Mouse (Mus musculus): Measurements from ENCODE around the gene Dnhd1.
"Not testable (repeated sequence)": the region's sequence is repeated elsewhere in the genome, so short reads cannot be mapped to it uniquely, and the experiment has no call there.

The Dnhd1 gene

DNA sequence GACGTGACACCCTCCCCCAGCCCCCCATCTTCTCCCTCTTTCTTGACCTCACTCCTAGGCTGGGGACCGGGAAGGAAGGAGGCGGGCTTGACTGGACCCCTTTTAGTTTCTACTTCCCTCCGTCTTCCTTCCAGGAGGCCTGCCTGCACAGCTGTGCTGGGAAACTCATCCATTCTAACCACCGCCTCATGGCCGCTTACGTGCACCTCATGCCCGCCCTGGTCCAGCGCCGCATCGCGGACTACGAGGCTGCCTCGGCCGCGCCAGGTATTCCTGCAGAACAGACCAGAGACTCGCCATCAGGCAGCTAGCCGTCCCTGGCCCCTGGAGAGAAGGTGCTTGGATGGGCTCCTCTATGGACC, 9.8 kb upstream of the Dnhd1 start:
- DNase-seq = peak in 1 of 2 experiments; percentile 36

GRCm38 (mm10) chr7:105641936-105642335, 8.7 kb upstream of the Dnhd1 start:
- DNase-seq = no peak

- no peak for DNase-seq
Measured at GRCm38 (mm10) chr7:105685541-105686197, 35.0 kb downstream of the Dnhd1 start.

DNA sequence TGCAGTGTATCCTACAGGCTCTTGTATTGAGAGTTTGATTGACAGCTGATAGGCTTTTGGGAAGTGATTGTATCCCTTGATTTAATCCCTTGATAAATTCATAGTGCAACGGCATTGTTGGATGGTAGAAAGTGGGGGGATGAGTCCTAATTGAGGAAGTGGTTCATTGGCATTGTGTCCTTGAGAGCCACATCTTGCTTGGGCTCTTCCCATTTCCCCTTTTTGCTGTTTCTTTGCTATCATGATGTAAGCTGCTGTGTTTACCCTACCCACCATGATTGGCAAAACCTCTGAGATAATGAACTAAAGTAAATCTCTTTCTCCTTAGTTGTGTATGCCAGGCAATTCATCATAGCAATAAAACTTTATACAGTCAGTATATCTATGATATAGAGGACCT, 40.2 kb downstream of the Dnhd1 start:
- no peak for DNase-seq

DNA sequence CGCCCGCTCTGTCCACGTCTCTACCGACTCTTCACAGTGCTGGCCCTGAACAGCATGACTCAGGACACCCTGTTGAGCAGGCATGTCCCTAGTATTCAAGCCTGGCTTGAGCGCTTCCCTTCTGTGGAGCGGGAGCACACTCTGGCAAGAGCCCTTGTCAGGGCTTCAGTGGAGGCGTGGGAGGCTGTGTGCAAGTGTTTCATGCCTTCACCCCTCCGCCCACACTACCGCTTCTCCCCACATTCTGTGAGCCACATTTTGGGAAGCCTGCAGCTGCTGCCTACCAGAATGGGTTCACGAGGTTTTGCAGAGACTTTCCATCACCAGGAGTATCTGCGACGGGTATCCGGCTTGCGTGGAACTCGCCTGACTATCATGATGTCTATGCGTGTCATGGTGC, 52.6 kb downstream of the Dnhd1 start:
- no peak for DNase-seq

DNA sequence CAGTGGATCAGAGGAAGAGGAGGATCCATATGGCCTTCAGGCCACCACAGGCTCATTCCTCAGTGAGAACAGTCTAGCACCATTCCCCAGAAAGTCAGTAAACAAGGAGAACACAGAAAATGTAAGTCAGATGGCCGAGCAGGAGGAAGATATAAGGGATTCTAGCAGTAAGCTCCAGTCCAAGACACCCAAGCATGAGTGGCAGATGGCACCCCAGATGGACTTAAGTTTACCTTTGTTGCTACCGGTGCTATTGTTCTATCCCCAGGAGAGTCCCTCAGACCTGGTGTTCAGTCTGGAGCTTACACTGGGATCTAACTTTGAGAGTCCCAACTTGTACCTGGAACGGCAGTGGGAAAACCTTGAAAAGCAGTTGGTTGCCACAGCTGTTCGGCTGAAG, 53.2 kb downstream of the Dnhd1 start:
- DNase-seq = no peak

- no peak for DNase-seq
Measured at GRCm38 (mm10) chr7:105708733-105709132, 58.1 kb downstream of the Dnhd1 start.

DNA sequence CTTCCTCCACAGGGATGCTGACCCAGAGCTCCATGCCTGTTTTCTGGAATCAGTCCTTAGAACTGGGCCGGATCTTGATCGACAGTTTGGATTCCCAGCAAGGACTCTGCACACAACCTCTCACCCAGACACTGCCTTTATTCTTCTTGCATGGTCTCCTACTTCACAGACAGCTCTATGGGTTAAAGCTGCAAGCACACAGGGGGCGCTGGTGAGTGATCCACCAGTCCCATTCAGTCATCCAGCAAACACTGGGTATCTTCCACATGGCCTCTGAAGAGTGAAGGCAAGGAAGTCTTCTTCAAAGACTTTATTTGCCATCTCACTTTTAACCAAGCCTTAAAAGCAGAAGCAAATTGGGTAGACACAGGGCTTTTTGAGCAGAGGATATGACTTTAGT, 64.7 kb downstream of the Dnhd1 start:
- DNase-seq = no peak

GRCm38 (mm10) chr7:105721916-105722315, 71.3 kb downstream of the Dnhd1 start:
- DNase-seq = no peak

DNA sequence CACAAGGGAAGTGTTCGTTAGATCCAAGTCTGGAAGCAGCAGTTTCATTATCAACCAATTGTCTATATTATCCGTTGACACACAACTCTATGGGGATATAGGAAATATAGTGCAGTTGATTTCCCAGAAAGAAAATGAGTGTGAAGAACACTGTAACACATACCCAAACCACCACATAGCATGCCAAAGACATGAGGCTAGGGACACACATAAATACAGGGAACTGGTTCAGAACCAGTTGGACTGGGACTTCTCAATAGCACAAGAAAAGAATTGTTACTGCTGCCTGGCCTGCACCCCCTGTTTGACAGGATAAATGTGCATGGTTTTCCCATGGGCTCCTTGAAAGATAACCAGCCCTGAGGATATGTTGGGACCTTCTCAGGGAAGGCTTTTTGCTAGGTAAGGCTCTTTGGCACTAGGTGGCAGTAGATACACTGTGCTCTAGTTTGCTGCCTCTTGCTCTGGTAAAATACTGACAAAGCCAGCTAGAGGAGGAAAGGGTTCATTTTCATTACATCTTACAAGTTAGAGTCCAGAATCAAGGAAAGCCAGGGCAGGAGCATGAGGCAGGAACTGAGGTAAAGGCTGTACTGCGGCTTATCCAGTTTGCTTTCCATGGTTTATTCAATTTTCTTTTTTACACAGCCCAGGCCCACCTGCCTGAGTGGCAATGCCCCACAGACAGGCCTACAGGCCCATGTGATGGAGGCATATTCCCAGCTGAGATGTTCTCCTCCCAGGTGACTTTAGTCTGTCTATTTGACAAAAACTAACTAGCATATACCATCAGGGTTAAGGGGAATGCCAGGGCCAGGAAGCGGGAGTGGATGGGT, 75.7 kb downstream of the Dnhd1 start:
- peak; percentile 60 to 61 for DNase-seq

- DNase-seq = no peak
Measured at GRCm38 (mm10) chr7:105726980-105727325, 76.3 kb downstream of the Dnhd1 start.

DNA sequence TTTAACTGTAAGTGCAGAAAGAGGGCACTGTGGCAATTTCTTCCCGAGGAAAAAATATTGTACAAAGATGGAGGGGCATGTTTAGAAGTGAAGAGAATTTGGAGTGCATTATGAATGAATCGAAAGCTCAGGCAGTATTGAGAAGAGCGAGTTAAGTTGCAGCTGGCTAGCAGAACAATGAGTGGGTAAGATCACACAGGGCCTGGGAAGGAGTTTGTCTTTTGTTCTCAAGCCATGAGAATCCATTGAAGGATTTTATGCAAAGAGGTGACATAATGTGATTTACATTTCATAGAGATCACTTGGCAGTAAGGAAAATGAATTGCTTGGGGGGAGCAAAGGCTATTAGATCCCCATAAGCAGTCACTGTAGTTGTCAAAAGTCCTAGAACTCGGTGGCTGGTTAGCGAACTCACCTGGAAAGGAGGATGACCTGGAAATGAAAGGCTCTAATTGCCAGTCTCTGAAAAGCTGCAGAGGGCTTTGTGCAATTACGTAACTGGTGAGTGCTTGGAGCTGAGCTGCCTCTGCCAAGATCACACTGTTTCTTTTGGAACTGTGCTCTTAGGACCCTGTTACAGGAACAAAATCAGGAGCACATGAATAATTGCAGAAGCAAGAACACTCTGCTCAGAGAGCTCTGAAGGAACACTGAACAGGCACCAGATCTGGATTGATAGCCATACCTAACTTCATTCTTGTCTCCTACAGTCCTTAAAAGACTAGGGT, 78.2 kb downstream of the Dnhd1 start:
- DNase-seq = no peak

DNA sequence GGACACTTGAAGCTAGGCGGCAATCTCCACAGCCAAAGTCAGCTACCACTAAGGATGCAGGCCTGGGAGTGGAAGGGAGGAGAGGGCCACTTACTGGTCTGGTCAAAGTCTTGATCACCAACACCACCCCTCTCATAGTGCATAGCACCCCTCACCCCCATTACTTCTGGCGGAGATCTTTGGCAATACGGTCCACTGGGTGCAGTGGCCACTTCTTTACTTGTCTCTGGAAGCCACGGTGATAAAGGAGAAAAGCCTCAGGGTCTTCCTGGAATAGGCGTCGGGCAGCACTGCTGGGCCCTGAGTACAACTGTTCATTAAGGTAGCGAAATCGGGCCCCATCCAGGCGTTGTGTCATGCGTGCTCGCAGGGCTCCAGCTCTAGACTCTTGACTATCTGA, 83.2 kb downstream of the Dnhd1 start:
- DNase-seq = no peak

DNA sequence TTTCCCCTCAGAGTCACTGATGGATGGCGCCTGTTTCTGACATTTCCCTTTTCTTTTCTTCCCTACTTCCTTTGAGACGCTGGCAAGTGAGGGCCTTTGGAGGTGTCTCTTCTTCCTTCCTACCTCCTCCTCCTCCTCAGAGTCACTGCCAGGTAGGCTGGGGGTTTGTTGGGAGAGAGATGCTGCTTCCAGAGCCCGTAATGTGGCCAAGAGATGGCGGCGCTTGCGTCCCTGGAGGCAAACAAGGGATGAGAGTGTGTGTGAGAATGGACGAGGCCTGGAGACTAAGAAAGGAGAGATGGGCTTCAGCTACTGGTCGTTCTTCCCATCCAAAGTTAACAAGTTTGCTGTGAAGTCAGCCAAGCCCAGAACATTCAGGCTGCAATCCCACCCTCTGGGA, 84.2 kb downstream of the Dnhd1 start:
- no peak for DNase-seq

DNA sequence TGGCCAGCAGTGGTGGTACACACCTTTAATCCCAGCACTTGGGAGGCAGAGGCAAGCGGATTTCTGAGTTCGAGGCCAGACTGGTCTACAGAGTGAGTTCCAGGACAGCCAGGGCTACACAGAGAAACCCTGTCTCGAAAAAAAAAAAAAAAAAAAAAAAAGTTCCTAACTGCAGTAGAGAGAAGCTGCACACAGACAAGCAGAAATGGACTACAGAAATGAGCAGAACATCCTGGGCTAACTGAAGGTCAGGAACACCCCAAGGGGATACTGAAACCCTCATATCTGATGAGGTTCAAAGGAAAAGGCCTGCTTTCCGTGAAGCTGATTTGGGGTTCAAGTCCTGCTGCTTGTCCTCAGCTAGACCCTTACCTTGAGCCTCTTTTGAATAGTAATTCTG, 84.8 kb downstream of the Dnhd1 start:
- not testable (repeated sequence) for DNase-seq

DNA sequence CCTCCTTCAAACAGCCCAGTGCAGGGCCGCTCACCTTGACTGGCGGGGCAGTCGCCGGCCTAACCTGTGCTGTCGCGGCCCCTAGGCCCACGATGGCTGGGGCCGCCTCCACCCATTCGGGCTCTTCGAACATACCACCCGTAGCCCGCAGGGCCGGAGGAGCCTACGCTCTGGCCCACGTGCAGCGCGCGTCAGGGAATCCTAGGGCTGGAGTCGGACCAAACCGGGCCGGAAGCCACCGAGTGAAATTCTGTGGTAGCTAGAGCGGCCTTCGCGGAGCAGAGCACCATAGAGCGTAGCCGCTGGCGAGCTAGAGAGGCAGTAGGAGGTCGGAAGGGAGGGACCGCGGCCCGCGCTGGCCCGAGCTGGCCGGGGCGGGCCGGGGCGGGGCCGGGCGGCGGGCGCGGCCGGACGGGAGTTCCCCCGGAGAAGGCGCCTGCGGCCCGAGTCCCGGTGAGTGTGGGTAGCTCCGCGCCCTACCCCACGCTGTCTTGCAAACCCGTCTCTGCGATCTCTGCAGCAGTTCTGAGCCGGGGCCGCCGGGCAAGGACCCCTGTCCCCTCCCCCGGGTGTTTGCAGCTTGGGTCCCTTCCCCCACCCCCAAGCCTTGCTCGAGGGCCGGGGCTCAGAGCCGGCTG, 85.8 kb downstream of the Dnhd1 start, which contains the start of gene Ilk:
Gene Ilk, plus strand, starts transcription at position 329 of the 638 bp plus-strand sequence.
- peak; percentile 95 for DNase-seq

DNA sequence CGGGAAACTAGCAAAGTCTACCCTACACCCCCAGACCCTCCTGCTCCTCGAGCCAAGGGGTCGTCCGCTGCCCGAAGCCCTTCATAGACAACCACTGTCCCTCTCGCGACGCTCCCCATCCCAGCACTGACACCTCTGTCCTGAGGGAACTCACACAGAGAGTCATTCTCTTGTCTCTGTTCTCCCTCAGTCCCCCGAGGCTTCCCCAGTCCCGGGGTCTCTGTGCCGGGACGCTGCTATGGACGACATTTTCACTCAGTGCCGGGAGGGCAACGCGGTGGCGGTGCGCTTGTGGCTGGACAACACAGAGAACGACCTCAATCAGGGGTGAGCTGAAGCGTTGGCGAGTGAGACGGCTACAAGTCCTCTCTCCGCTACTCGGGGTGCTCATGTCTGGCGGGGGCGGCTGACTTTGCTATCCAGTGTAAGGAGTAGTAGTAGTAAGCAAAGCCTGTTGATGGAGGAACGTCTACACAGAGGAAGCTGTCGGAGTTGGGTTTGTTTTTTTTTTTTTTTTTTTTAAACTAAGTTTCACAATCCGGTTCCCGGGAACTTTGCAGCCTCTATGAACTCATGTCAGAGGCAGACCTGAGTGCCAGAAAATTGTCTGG, 86.4 kb downstream of the Dnhd1 start, which contains the start of gene Rrp8:
Gene Rrp8, minus strand, starts transcription at position 475 of the 611 bp plus-strand sequence.
- peak in 1 of 2 experiments; percentile 43 for DNase-seq

DNA sequence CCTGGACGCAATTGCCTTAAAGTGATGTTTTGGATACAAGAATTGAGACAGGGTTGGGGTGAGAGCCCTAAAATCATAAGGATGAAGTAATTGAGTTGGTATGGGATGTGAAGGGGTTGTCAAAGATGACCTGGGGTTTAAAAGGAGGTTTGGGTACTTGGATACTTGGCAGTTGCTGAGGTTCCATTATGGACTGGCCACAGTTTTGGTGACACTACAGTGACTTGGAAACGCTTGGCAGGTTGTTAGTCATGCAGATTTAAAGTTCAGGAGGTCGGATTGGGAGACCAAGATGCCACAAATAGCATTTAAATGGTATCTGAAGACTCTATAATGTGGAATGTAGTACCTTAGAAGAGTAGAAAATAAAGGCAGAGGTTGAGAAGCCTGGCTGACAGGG, 87.0 kb downstream of the Dnhd1 start:
- DNase-seq = no peak

- no peak for DNase-seq
Measured at GRCm38 (mm10) chr7:105738286-105738685, 87.7 kb downstream of the Dnhd1 start.

GRCm38 (mm10) chr7:105738948-105739347, 88.3 kb downstream of the Dnhd1 start:
- peak; percentile 59 to 70 for DNase-seq

- DNase-seq = no peak
Measured at GRCm38 (mm10) chr7:105740089-105740795, 89.6 kb downstream of the Dnhd1 start.

- no peak for DNase-seq
Measured at GRCm38 (mm10) chr7:105740851-105741250, 90.2 kb downstream of the Dnhd1 start.

All from kidney, adult 8-10 months (tissue).